Mouse (Mus musculus) neural tube, embryonic 13.5 days (tissue): ENCODE results near the gene Mrpl19. TPM values are rescaled to one million over a fixed set of nuclear protein-coding genes. Genes with fewer than 3 reads are reported as not detected.
A peak's percentile ranks its signal among the peaks of the same experiment; 100 is the strongest.

Experiments used
- ATAC-seq: fragments of 200-750 bp; cut with Nextera tagmentation; 2 replicates; pipeline ENCODE4 v1.8.0; 2017; ENCODE audit warnings: low read depth, mild to moderate bottlenecking, moderate TSS enrichment, moderate library complexity
- H3K27ac ChIP-seq: fragments of 300-500 bp; sonication (generic); replicated peaks from 2 replicates; pipeline ENCODE4 v1.5.1; 2015; ENCODE audit warnings: moderate library complexity, mild to moderate bottlenecking, inconsistent platforms
- H3K27me3 ChIP-seq: fragments of 300-500 bp; sonication (generic); 2 replicates; pipeline ENCODE4 v1.6.1; 2015; ENCODE audit warnings: mild to moderate bottlenecking, inconsistent platforms
- H3K36me3 ChIP-seq: fragments of 300-500 bp; sonication (generic); 2 replicates; pipeline ENCODE4 v1.6.1; 2015; ENCODE audit warnings: mild to moderate bottlenecking, inconsistent platforms
- H3K4me1 ChIP-seq: fragments of 300-500 bp; sonication (generic); replicated peaks from 2 replicates; pipeline ENCODE4 v1.6.1; 2015; ENCODE audit warnings: inconsistent platforms
- H3K4me2 ChIP-seq: fragments of 300-500 bp; sonication (generic); 2 replicates; pipeline ENCODE4 v1.6.1; 2015; ENCODE audit warnings: inconsistent platforms, mild to moderate bottlenecking, moderate library complexity
- H3K4me3 ChIP-seq: fragments of 300-500 bp; sonication (generic); 2 replicates; pipeline ENCODE4 v1.5.1; 2015; ENCODE audit warnings: mild to moderate bottlenecking, inconsistent platforms
- H3K9ac ChIP-seq: fragments of 300-500 bp; sonication (generic); 2 replicates; pipeline ENCODE4 v1.6.1; 2015; ENCODE audit warnings: moderate library complexity, mild to moderate bottlenecking, inconsistent platforms
- H3K9me3 ChIP-seq: fragments of 300-500 bp; sonication (generic); 2 replicates; pipeline ENCODE4 v1.6.1; 2016; ENCODE audit warnings: inconsistent platforms
- WGBS: fragments of 180-500 bp; shearing (Covaris S2); methylation state at CpG from one replicate; pipeline ENCODE4 v1.1.7; 2015; 5-methylcytosine and 5-hydroxymethylcytosine counted together
- polyA plus RNA-seq: library from polyadenylated mRNA; unstranded; fragments of >200 nt; fragmentation: Nextera tagmentation; extraction: Ambion mirVana; gene quantifications from 2 replicates; pipeline ENCODE4 v1.2.1, GENCODE M21; 2015

Gene Mrpl19
- polyA plus RNA-seq, 1 experiment from 2014 or later: 45.8 TPM

GRCm38 (mm10) chr6:81966068-81966544, 348 bp upstream of the Mrpl19 start:
- ATAC-seq: peak; percentile 73
- Histone ChIP-seq H3K4me1 (peaks cover 10% of the 10 kb centered on the region), H3K27ac (no peak overlapping the region), H3K4me3 (peak overlapping the region; percentile 73), H3K36me3 (peaks cover 24% of the 10 kb centered on the region), H3K9me3 (no peaks in the 10 kb centered on the region), H3K27me3 (no peaks in the 10 kb centered on the region), H3K4me2 (peak overlapping the region; percentile 72), H3K9ac (no peak overlapping the region)
- WGBS: 49% methylated on average over 2 of the region's 2 CpGs

DNA sequence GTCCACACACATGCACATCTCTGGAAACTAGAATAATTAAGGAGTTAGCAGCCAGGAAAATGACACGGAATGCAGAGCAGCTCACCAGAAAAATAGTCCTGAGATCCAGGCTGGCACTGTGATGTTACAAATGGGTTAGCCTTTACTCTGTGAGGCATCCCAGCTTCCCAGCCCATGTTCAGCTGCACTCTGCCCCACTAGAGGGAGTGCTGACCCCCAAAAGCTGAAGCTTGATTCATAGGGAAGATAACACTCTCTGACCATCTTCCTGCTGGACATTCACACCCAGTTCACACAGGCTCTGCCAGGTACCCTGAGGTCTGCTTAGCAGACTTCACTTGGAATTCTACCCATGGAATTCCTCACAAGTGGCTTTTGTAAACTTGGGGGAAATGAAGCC, 5.5 kb downstream of the Mrpl19 start:
- Histone ChIP-seq H3K36me3 (peaks cover 79% of the 10 kb centered on the region), H3K4me3 (no peak overlapping the region), H3K27me3 (no peaks in the 10 kb centered on the region), H3K4me1 (peaks cover 10% of the 10 kb centered on the region), H3K9ac (no peak overlapping the region), H3K9me3 (no peaks in the 10 kb centered on the region), H3K4me2 (no peak overlapping the region), H3K27ac (no peak overlapping the region)
- 77% methylated on average over 1 of the region's 1 CpGs for WGBS
- no peak for ATAC-seq

- no peaks in the 10 kb centered on the region for H3K9me3 ChIP-seq
- no peak overlapping the region for H3K27ac ChIP-seq
- peaks cover 6% of the 10 kb centered on the region for H3K4me1 ChIP-seq
- 92% methylated on average over 8 of the region's 8 CpGs for WGBS
- peaks cover 83% of the 10 kb centered on the region for H3K36me3 ChIP-seq
- H3K4me3 ChIP-seq: no peak overlapping the region
- H3K27me3 ChIP-seq: no peaks in the 10 kb centered on the region
- no peak overlapping the region for H3K4me2 ChIP-seq
- H3K9ac ChIP-seq: no peak overlapping the region
- ATAC-seq: no peak
Measured at GRCm38 (mm10) chr6:81959866-81960265, 5.9 kb downstream of the Mrpl19 start.

- H3K36me3 ChIP-seq: peaks cover 88% of the 10 kb centered on the region
- WGBS: 90% methylated on average over 11 of the region's 11 CpGs
Measured at GRCm38 (mm10) chr6:81957992-81958391, 7.8 kb downstream of the Mrpl19 start.

GRCm38 (mm10) chr6:81956399-81956798, 9.4 kb downstream of the Mrpl19 start:
- H3K27me3 ChIP-seq: no peaks in the 10 kb centered on the region
- ATAC-seq: no peak

More at GRCm38 (mm10) chr6:81957992-81958391, 7.8 kb downstream of the Mrpl19 start:
- H3K4me2 ChIP-seq: no peak overlapping the region
- H3K27ac ChIP-seq: no peak overlapping the region
- H3K9me3 ChIP-seq: no peaks in the 10 kb centered on the region
- no peak overlapping the region for H3K9ac ChIP-seq
- no peak for ATAC-seq
- H3K27me3 ChIP-seq: no peaks in the 10 kb centered on the region
- H3K4me1 ChIP-seq: no peaks in the 10 kb centered on the region
- H3K4me3 ChIP-seq: no peak overlapping the region

DNA sequence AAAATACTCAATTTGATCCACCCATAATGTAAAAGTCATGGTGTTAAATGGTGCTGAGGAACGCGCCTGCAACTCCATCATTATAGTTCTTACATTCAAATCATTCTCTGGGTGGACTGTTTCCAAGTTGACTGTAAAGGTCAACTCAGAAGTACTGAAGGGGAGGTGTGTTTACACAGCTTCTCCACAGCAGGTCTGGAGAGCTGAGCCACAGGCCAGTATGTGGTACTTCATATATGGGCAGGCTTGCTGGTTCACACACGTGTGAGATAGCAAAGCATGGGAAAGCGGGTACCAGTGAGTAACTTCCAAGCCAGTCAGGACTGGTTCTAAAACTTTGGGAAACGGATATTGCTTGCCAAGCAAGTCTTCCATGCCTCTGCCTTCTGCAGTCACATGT, 10.6 kb downstream of the Mrpl19 start:
- ATAC-seq: no peak
- 95% methylated on average over 5 of the region's 5 CpGs for WGBS
- Histone ChIP-seq H3K9me3 (no peaks in the 10 kb centered on the region), H3K4me2 (no peak overlapping the region), H3K27me3 (no peaks in the 10 kb centered on the region), H3K36me3 (peaks cover 89% of the 10 kb centered on the region), H3K4me1 (no peaks in the 10 kb centered on the region), H3K4me3 (no peak overlapping the region), H3K9ac (no peak overlapping the region), H3K27ac (no peak overlapping the region)

More at GRCm38 (mm10) chr6:81956399-81956798, 9.4 kb downstream of the Mrpl19 start:
- Histone ChIP-seq H3K4me1 (no peaks in the 10 kb centered on the region), H3K9me3 (no peaks in the 10 kb centered on the region), H3K4me2 (no peak overlapping the region), H3K27ac (no peak overlapping the region), H3K9ac (no peak overlapping the region), H3K36me3 (peaks cover 89% of the 10 kb centered on the region), H3K4me3 (no peak overlapping the region)
- 90% methylated on average over 4 of the region's 4 CpGs for WGBS

- no peaks in the 10 kb centered on the region for H3K27me3 ChIP-seq
- no peaks in the 10 kb centered on the region for H3K4me1 ChIP-seq
- no peak overlapping the region for H3K27ac ChIP-seq
- no peak overlapping the region for H3K4me3 ChIP-seq
- no peak overlapping the region for H3K9ac ChIP-seq
- ATAC-seq: no peak
- 98% methylated on average over 6 of the region's 6 CpGs for WGBS
- H3K4me2 ChIP-seq: no peak overlapping the region
- no peaks in the 10 kb centered on the region for H3K9me3 ChIP-seq
- peaks cover 96% of the 10 kb centered on the region for H3K36me3 ChIP-seq
Measured at GRCm38 (mm10) chr6:81946906-81947305, 18.9 kb downstream of the Mrpl19 start.

- Histone ChIP-seq H3K9ac (no peak overlapping the region), H3K4me1 (no peaks in the 10 kb centered on the region), H3K4me2 (no peak overlapping the region), H3K9me3 (no peaks in the 10 kb centered on the region), H3K4me3 (no peak overlapping the region), H3K36me3 (peaks cover 96% of the 10 kb centered on the region), H3K27me3 (no peaks in the 10 kb centered on the region), H3K27ac (no peak overlapping the region)
- WGBS: 91% methylated on average over 3 of the region's 3 CpGs
- no peak for ATAC-seq
Measured at GRCm38 (mm10) chr6:81944432-81944831, 21.3 kb downstream of the Mrpl19 start.

DNA sequence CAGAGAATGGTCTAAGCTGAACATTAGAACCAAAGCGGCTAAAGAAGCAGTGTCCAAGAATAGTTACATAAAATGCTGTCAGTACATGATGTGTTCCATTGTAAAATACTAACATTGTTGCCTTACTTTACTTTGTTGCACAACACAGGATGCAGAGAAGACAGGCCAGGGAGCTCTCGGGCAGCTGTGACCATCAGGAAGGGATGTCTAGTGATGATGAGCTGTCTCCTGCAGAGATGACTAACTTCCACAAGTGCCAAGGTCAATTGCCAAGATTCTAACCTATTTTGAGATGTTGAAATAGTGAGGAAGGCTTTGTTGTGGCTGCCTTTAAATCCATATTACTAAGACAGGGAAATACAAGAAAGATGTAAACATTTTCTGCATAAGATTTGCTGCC, 22.5 kb downstream of the Mrpl19 start:
- Histone ChIP-seq H3K9me3 (no peaks in the 10 kb centered on the region), H3K9ac (no peak overlapping the region), H3K27ac (no peak overlapping the region), H3K4me2 (no peak overlapping the region), H3K4me3 (no peak overlapping the region), H3K36me3 (peaks cover 87% of the 10 kb centered on the region), H3K4me1 (no peaks in the 10 kb centered on the region), H3K27me3 (no peaks in the 10 kb centered on the region)
- ATAC-seq: no peak
- WGBS: 96% methylated on average over 2 of the region's 2 CpGs

DNA sequence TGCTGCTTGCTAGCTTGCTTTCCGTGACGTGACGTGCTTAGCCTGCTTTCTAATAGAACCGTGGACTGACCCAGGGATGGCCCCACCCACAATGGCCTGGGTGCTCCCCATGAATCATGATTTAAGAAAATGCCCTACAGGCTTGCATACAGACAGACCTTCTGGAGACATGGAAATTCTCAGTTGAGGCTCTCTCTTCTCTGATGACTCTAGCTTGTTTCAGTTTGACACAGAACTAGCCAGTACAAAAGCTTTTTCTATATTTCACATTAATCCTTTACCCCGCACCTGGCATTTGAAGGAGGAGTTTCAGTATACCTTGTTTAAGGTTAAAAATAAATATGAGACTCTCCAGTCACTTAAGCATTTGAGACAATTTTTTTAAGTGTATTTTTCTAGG, 24.0 kb downstream of the Mrpl19 start:
- H3K9ac ChIP-seq: no peak overlapping the region
- H3K36me3 ChIP-seq: peaks cover 79% of the 10 kb centered on the region
- H3K4me2 ChIP-seq: no peak overlapping the region
- WGBS: 89% methylated on average over 5 of the region's 5 CpGs
- no peaks in the 10 kb centered on the region for H3K9me3 ChIP-seq
- no peak for ATAC-seq
- no peaks in the 10 kb centered on the region for H3K27me3 ChIP-seq
- no peaks in the 10 kb centered on the region for H3K4me1 ChIP-seq
- no peak overlapping the region for H3K4me3 ChIP-seq
- H3K27ac ChIP-seq: no peak overlapping the region

- peaks cover 75% of the 10 kb centered on the region for H3K36me3 ChIP-seq
- no peak for ATAC-seq
- no peak overlapping the region for H3K4me2 ChIP-seq
- no peaks in the 10 kb centered on the region for H3K27me3 ChIP-seq
- no peak overlapping the region for H3K9ac ChIP-seq
- 0 out of 2 replicates have a peak, but pooled peaks cover 6% of the 10 kb centered on the region for H3K9me3 ChIP-seq
- no peak overlapping the region for H3K4me3 ChIP-seq
- WGBS: 96% methylated on average over 3 of the region's 3 CpGs
- H3K27ac ChIP-seq: no peak overlapping the region
- H3K4me1 ChIP-seq: no peaks in the 10 kb centered on the region
Measured at GRCm38 (mm10) chr6:81933281-81933680, 32.5 kb downstream of the Mrpl19 start.

DNA sequence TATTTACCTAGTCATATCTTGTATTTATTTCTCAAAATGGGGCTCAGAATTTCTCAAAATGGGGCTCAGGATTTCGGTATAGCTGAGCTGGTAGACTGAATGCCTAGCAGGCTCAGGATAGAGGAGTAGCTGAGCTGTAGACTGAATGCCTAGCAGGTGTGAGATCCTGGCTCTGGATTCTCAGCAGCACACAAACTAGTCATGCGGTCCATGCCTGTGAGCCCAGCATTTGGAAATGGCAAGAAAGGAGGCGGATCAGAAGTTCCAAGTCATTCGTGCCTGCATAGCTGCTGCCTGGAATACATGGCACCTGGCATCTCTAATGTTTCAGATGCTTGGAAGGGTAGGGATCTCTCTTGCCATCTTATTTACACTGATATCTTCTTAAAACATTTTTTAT, 36.4 kb downstream of the Mrpl19 start:
- no peak overlapping the region for H3K4me3 ChIP-seq
- H3K9ac ChIP-seq: no peak overlapping the region
- 0 out of 2 replicates have a peak, but pooled peaks cover 6% of the 10 kb centered on the region for H3K9me3 ChIP-seq
- H3K4me2 ChIP-seq: no peak overlapping the region
- ATAC-seq: no peak
- WGBS: 91% methylated on average over 4 of the region's 4 CpGs
- peaks cover 69% of the 10 kb centered on the region for H3K36me3 ChIP-seq
- H3K27ac ChIP-seq: no peak overlapping the region
- no peaks in the 10 kb centered on the region for H3K27me3 ChIP-seq
- peaks cover 7% of the 10 kb centered on the region for H3K4me1 ChIP-seq

- H3K4me3 ChIP-seq: peak overlapping the region; percentile 93
- ATAC-seq: 0 out of 2 replicates have a peak, but pooled peaks have one; percentile 44
- H3K4me2 ChIP-seq: peak overlapping the region; percentile 77
- WGBS: 13% methylated on average over 5 of the region's 5 CpGs
- H3K4me1 ChIP-seq: peaks cover 13% of the 10 kb centered on the region
- H3K9ac ChIP-seq: peak overlapping the region; percentile 91
- peaks cover 24% of the 10 kb centered on the region for H3K36me3 ChIP-seq
- no peaks in the 10 kb centered on the region for H3K9me3 ChIP-seq
- no peak overlapping the region for H3K27ac ChIP-seq
- H3K27me3 ChIP-seq: no peaks in the 10 kb centered on the region
Measured at GRCm38 (mm10) chr6:81924304-81924703, 41.5 kb downstream of the Mrpl19 start.
